Comparison of ENCODE assay signal across 8 mouse cellular contexts in genomic region chr9:29145901-29146300, GRCm38 (mm10).
DNase-seq lines count a peak whose midpoint lies in the region; ATAC-seq lines count a peak whose summit lies in the region.

No protein-coding gene starts in this region.

- no peak overlapping the region for H3K4me2 ChIP-seq in kidney, embryonic 16.5 days (replicated peaks; ENCODE audit: low read depth, low read length)
- no peak overlapping the region for H3K4me2 ChIP-seq in midbrain, embryonic 14.5 days (ENCODE audit: low read length)

- no peak overlapping the region for H3K9ac ChIP-seq in kidney, embryonic 16.5 days (replicated peaks; ENCODE audit: low read length)
- no peak overlapping the region for H3K9ac ChIP-seq in midbrain, embryonic 14.5 days (replicated peaks; ENCODE audit: low read length)

- no peaks in the 10 kb centered on the region for H3K27me3 ChIP-seq in kidney, embryonic 16.5 days (ENCODE audit: insufficient read depth, low read length)
- no peaks in the 10 kb centered on the region for H3K27me3 ChIP-seq in midbrain, embryonic 14.5 days (ENCODE audit: control insufficient read depth, insufficient read depth, low read length)

- intact Hi-C loops in heart, postnatal 10 days (cut with DNase I), result no loop called here

- H3K4me3 ChIP-seq in kidney, embryonic 16.5 days (ENCODE audit: low read length), result no peak overlapping the region
- no peak overlapping the region for H3K4me3 ChIP-seq in midbrain, embryonic 14.5 days (replicated peaks; ENCODE audit: low read depth, low read length)

- no peaks in the 10 kb centered on the region for H3K36me3 ChIP-seq in kidney, embryonic 16.5 days (ENCODE audit: insufficient read depth, low read length)
- H3K36me3 ChIP-seq in midbrain, embryonic 14.5 days (ENCODE audit: control insufficient read depth, insufficient read depth, low read length), result no peaks in the 10 kb centered on the region

- no peak overlapping the region for H3K27ac ChIP-seq in kidney, embryonic 16.5 days (ENCODE audit: low read length)
- H3K27ac ChIP-seq in midbrain, embryonic 14.5 days (replicated peaks; ENCODE audit: low read depth, low read length), result no peak overlapping the region

- no peaks in the 10 kb centered on the region for H3K4me1 ChIP-seq in kidney, embryonic 16.5 days (ENCODE audit: insufficient read depth, low read length)
- 0 out of 2 replicates have a peak, but pooled peaks cover 5% of the 10 kb centered on the region for H3K4me1 ChIP-seq in midbrain, embryonic 14.5 days (ENCODE audit: control insufficient read depth, insufficient read depth, low read length)

- 18% methylated on average over 4 of the region's 4 CpGs for WGBS in kidney, embryonic 16.5 days
- WGBS in midbrain, embryonic 14.5 days, result 12% methylated on average over 4 of the region's 4 CpGs

- no peak; the same call in 1 of the 2 replicates for ATAC-seq in kidney, embryonic 16.5 days (ENCODE audit: low FRiP score, low TSS enrichment)
- no peak for ATAC-seq in midbrain, embryonic 14.5 days (ENCODE audit: low FRiP score, low TSS enrichment)

- no peaks in the 10 kb centered on the region for H3K9me3 ChIP-seq in kidney, embryonic 16.5 days (ENCODE audit: low read length)
- no peaks in the 10 kb centered on the region for H3K9me3 ChIP-seq in midbrain, embryonic 14.5 days (ENCODE audit: control insufficient read depth, low read length)

- DNase-seq in kidney, adult 18-20 months, result peak; percentile 11
- DNase-seq in adipocyte (ENCODE audit: low spot score), result peak; percentile 26
- DNase-seq in heart, postnatal 10 days, result peak; percentile 62 to 78
- peak; percentile 72 for DNase-seq in midbrain, embryonic 14.5 days
- DNase-seq in spleen, postnatal 36 days (ENCODE audit: low spot score in 2 of 2), result no peak
- no peak for DNase-seq in spleen, adult 18-20 months
- DNase-seq in gastrocnemius, adult 8-10 months (ENCODE audit: low spot score in 2 of 2), result no peak

Comparison
In these comparisons a context has a peak if more than half of its experiments do, and no peak if none do; other contexts are left out.
1. DNase-seq: peak in kidney, adult 18-20 months (single experiment), adipocyte (single experiment), heart, postnatal 10 days (2 of 2) and midbrain, embryonic 14.5 days (single experiment); none in spleen, postnatal 36 days (0 of 2), spleen, adult 18-20 months (0 of 2) and gastrocnemius, adult 8-10 months (0 of 2).